Mouse (Mus musculus): ENCODE measurements around the gene Zfp386. TPM values are rescaled to one million over a fixed set of nuclear protein-coding genes. Genes with fewer than 3 reads are reported as not detected.

The Zfp386 gene
- polyA plus RNA-seq, 1 experiment from 2014 or later: 26.9 TPM

- Histone ChIP-seq H3K36me3 (ENCODE audit: insufficient read depth, low read length) (no peaks in the 10 kb centered on the region), H3K27ac (ENCODE audit: low read length) (no peak overlapping the region), H3K9ac (replicated peaks; ENCODE audit: low read depth) (no peak overlapping the region), H3K4me2 (replicated peaks; ENCODE audit: low read depth, low read length) (no peak overlapping the region), H3K27me3 (replicated peaks; ENCODE audit: insufficient read depth, low read length) (no peaks in the 10 kb centered on the region), H3K4me3 (ENCODE audit: low read depth, low read length) (no peak overlapping the region), H3K9me3 (ENCODE audit: low read length) (no peaks in the 10 kb centered on the region), H3K4me1 (ENCODE audit: insufficient read depth, low read depth, low read length) (peaks cover 7% of the 10 kb centered on the region; the same call in 1 of the 2 replicates)
- 81% methylated on average over 5 of the region's 5 CpGs for WGBS
- no peak for TF ChIP-seq CTCF (IDR thresholded peaks at IDR 0.05)
- TF ChIP-seq EP300 (IDR thresholded peaks at IDR 0.05): no peak
- DNase-seq (ENCODE audit: low spot score): no peak
- no peak for ATAC-seq
These were observed 2.7 kb upstream of the Zfp386 start for GRCm38 (mm10) chr12:116044785-116045184.

- DNase-seq (ENCODE audit: low spot score): no peak
- H3K4me1 ChIP-seq (ENCODE audit: insufficient read depth, low read depth, low read length): peaks cover 7% of the 10 kb centered on the region; the same call in 1 of the 2 replicates
- 43% methylated on average over 7 of the region's 7 CpGs for WGBS
- H3K27me3 ChIP-seq (replicated peaks; ENCODE audit: insufficient read depth, low read length): no peaks in the 10 kb centered on the region
- ATAC-seq: no peak
- no peak overlapping the region for H3K27ac ChIP-seq (ENCODE audit: low read length)
- TF ChIP-seq CTCF (IDR thresholded peaks at IDR 0.05): no peak
- TF ChIP-seq EP300 (IDR thresholded peaks at IDR 0.05): no peak
- H3K9me3 ChIP-seq (ENCODE audit: low read length): no peaks in the 10 kb centered on the region
- H3K4me3 ChIP-seq (ENCODE audit: low read depth, low read length): peak overlapping the region; percentile 72
- H3K4me2 ChIP-seq (replicated peaks; ENCODE audit: low read depth, low read length): peak overlapping the region; percentile 65
- peak overlapping the region; percentile 82 for H3K9ac ChIP-seq (replicated peaks; ENCODE audit: low read depth)
- no peaks in the 10 kb centered on the region for H3K36me3 ChIP-seq (ENCODE audit: insufficient read depth, low read length)
These were observed 1.2 kb downstream of the Zfp386 start for GRCm38 (mm10) chr12:116048766-116049165.

- H3K4me3 ChIP-seq (ENCODE audit: low read depth, low read length): no peak overlapping the region
- H3K4me2 ChIP-seq (replicated peaks; ENCODE audit: low read depth, low read length): no peak overlapping the region
- peaks cover 2% of the 10 kb centered on the region; the same call in 1 of the 2 replicates for H3K36me3 ChIP-seq (ENCODE audit: insufficient read depth, low read length)
- no peaks in the 10 kb centered on the region for H3K9me3 ChIP-seq (ENCODE audit: low read length)
- no peaks in the 10 kb centered on the region for H3K27me3 ChIP-seq (replicated peaks; ENCODE audit: insufficient read depth, low read length)
- no peak for DNase-seq (ENCODE audit: low spot score)
- no peak for ATAC-seq
- no peak overlapping the region for H3K9ac ChIP-seq (replicated peaks; ENCODE audit: low read depth)
- WGBS: 51% methylated on average over 3 of the region's 3 CpGs
- no peak overlapping the region for H3K27ac ChIP-seq (ENCODE audit: low read length)
- no peak for TF ChIP-seq EP300 (IDR thresholded peaks at IDR 0.05)
- TF ChIP-seq CTCF (IDR thresholded peaks at IDR 0.05): no peak
- peaks cover 7% of the 10 kb centered on the region; the same call in 1 of the 2 replicates for H3K4me1 ChIP-seq (ENCODE audit: insufficient read depth, low read depth, low read length)
These were observed 1.7 kb downstream of the Zfp386 start for GRCm38 (mm10) chr12:116049236-116049635.

GRCm38 (mm10) chr12:116049701-116050100 is 2.2 kb downstream of the Zfp386 start:
- Histone ChIP-seq H3K4me2 (replicated peaks; ENCODE audit: low read depth, low read length) (no peak overlapping the region), H3K27me3 (replicated peaks; ENCODE audit: insufficient read depth, low read length) (no peaks in the 10 kb centered on the region), H3K9me3 (ENCODE audit: low read length) (no peaks in the 10 kb centered on the region), H3K4me1 (ENCODE audit: insufficient read depth, low read depth, low read length) (peaks cover 7% of the 10 kb centered on the region; the same call in 1 of the 2 replicates), H3K9ac (replicated peaks; ENCODE audit: low read depth) (no peak overlapping the region), H3K4me3 (ENCODE audit: low read depth, low read length) (no peak overlapping the region), H3K36me3 (ENCODE audit: insufficient read depth, low read length) (peaks cover 6% of the 10 kb centered on the region; the same call in 1 of the 2 replicates), H3K27ac (ENCODE audit: low read length) (no peak overlapping the region)
- ATAC-seq: no peak
- WGBS: 70% methylated on average over 6 of the region's 6 CpGs
- TF ChIP-seq CTCF (IDR thresholded peaks at IDR 0.05) (peak; percentile 75), EP300 (IDR thresholded peaks at IDR 0.05) (no peak)
- peak; percentile 48 for DNase-seq (ENCODE audit: low spot score)

- no peak overlapping the region for H3K9ac ChIP-seq (replicated peaks; ENCODE audit: low read depth)
- no peaks in the 10 kb centered on the region for H3K4me1 ChIP-seq (ENCODE audit: insufficient read depth, low read depth, low read length)
- TF ChIP-seq CTCF (IDR thresholded peaks at IDR 0.05) (no peak), EP300 (IDR thresholded peaks at IDR 0.05) (no peak)
- DNase-seq (ENCODE audit: low spot score) (no peak), ATAC-seq (no peak)
- 88% methylated on average over 8 of the region's 8 CpGs for WGBS
- H3K36me3 ChIP-seq (ENCODE audit: insufficient read depth, low read length): peaks cover 32% of the 10 kb centered on the region
- no peak overlapping the region for H3K27ac ChIP-seq (ENCODE audit: low read length)
- H3K4me3 ChIP-seq (ENCODE audit: low read depth, low read length): no peak overlapping the region
- peaks cover 7% of the 10 kb centered on the region; the same call in 1 of the 2 replicates for H3K9me3 ChIP-seq (ENCODE audit: low read length)
- no peaks in the 10 kb centered on the region for H3K27me3 ChIP-seq (replicated peaks; ENCODE audit: insufficient read depth, low read length)
- H3K4me2 ChIP-seq (replicated peaks; ENCODE audit: low read depth, low read length): no peak overlapping the region
These were observed 6.8 kb downstream of the Zfp386 start for GRCm38 (mm10) chr12:116054342-116054741.

GRCm38 (mm10) chr12:116056112-116056511 is 8.6 kb downstream of the Zfp386 start:
- H3K9ac ChIP-seq (replicated peaks; ENCODE audit: low read depth): no peak overlapping the region
- no peak overlapping the region for H3K4me2 ChIP-seq (replicated peaks; ENCODE audit: low read depth, low read length)
- H3K27ac ChIP-seq (ENCODE audit: low read length): no peak overlapping the region
- H3K4me1 ChIP-seq (ENCODE audit: insufficient read depth, low read depth, low read length): no peaks in the 10 kb centered on the region
- H3K36me3 ChIP-seq (ENCODE audit: insufficient read depth, low read length): peaks cover 41% of the 10 kb centered on the region
- no peak overlapping the region for H3K4me3 ChIP-seq (ENCODE audit: low read depth, low read length)
- no peak for TF ChIP-seq EP300 (IDR thresholded peaks at IDR 0.05)
- TF ChIP-seq CTCF (IDR thresholded peaks at IDR 0.05): no peak
- no peak for ATAC-seq
- WGBS: 91% methylated on average over 3 of the region's 3 CpGs
- H3K27me3 ChIP-seq (replicated peaks; ENCODE audit: insufficient read depth, low read length): no peaks in the 10 kb centered on the region
- H3K9me3 ChIP-seq (ENCODE audit: low read length): peaks cover 23% of the 10 kb centered on the region
- DNase-seq (ENCODE audit: low spot score): no peak
